35 mouse cellular contexts compared by ENCODE assay signal in the genomic region with DNA sequence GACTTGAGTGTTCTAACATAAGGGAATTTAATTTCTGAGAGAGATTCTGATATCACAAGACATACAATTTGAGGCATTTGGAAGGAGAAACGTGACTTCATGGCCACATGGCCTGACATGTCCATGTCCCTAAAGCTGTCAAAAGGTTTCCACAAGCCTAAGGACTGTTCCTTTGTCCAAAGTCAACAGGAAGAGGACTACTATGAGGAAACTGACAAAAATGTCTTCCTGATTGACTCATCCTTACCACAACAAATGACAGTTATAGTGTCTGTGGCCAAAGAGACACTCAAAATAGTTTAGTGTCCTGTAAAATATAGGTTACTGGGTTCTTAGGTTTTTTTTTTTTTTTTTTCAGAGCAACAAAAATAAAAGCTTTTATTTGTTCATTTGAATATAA. TPM values are rescaled to one million over a fixed set of nuclear protein-coding genes. Genes with fewer than 3 reads are reported as not detected.
DNase-seq lines count a peak whose midpoint lies in the region; ATAC-seq and TF ChIP-seq lines count a peak whose summit lies in the region.
"Had no signal": no experiment of that assay in that cellular context is flagged by ENCODE, and none has a peak within 500 bp of the region (broad histone marks: within the 10 kb centered on the region; RNA-seq: fewer than 3 reads in every experiment).

No protein-coding gene starts in this region.

- H3K79me2 ChIP-seq in C2C12 (ENCODE audit: control insufficient read depth, insufficient read depth): no peaks in the 10 kb centered on the region

- peak; percentile 45; the same call in 1 of the 2 replicates for ATAC-seq in liver, postnatal 0 days
- no peak for ATAC-seq in liver, embryonic 12.5 days
- peak; percentile 58; the same call in 1 of the 2 replicates for ATAC-seq in common myeloid progenitor, adult 5-6 weeks (replicated peaks; ENCODE audit: low read depth, poor library complexity, severe bottlenecking)
- ATAC-seq in megakaryocyte progenitor cell, adult 5-6 weeks (replicated peaks; ENCODE audit: poor library complexity): peak; percentile 98
- ATAC-seq in midbrain, postnatal 0 days (ENCODE audit: low FRiP score): no peak
- no peak for ATAC-seq in midbrain, embryonic 15.5 days (replicated peaks)
- ATAC-seq: CD4-positive, CD25-positive, alpha-beta regulatory T cell, adult 4 months; forebrain, embryonic 13.5 days; forebrain, embryonic 16.5 days; hindbrain, embryonic 16.5 days; intestine, embryonic 15.5 days; Patski had no signal

- peaks cover 5% of the 10 kb centered on the region; the same call in 1 of the 2 replicates for H3K4me1 ChIP-seq in liver, postnatal 0 days (ENCODE audit: insufficient read depth)
- no peaks in the 10 kb centered on the region for H3K4me1 ChIP-seq in liver, embryonic 12.5 days
- no peaks in the 10 kb centered on the region for H3K4me1 ChIP-seq in midbrain, postnatal 0 days (ENCODE audit: insufficient read depth, low read length)
- no peaks in the 10 kb centered on the region for H3K4me1 ChIP-seq in midbrain, embryonic 15.5 days
- H3K4me1 ChIP-seq: forebrain, embryonic 10.5 days; forebrain, embryonic 13.5 days; hindbrain, embryonic 10.5 days; hindbrain, embryonic 13.5 days; intestine, embryonic 15.5 days had no signal

- H3K79me3 ChIP-seq in C2C12 (ENCODE audit: low read depth): no peaks in the 10 kb centered on the region

- no peaks in the 10 kb centered on the region for H3K9me3 ChIP-seq in liver, postnatal 0 days (ENCODE audit: low read length)
- no peaks in the 10 kb centered on the region for H3K9me3 ChIP-seq in liver, embryonic 12.5 days (replicated peaks)
- H3K9me3 ChIP-seq in midbrain, postnatal 0 days (ENCODE audit: low read length): no peaks in the 10 kb centered on the region
- no peaks in the 10 kb centered on the region for H3K9me3 ChIP-seq in midbrain, embryonic 15.5 days
- H3K9me3 ChIP-seq: forebrain, embryonic 10.5 days; forebrain, embryonic 13.5 days; hindbrain, embryonic 10.5 days; hindbrain, embryonic 13.5 days; intestine, embryonic 15.5 days had no signal

- 45% methylated on average over 1 of the region's 1 CpGs for WGBS in liver, postnatal 0 days (ENCODE audit: insufficient replicate concordance)
- whole genome bisulfite sequencing in liver, embryonic 12.5 days (ENCODE audit: insufficient replicate concordance): 11% methylated on average over 1 of the region's 1 CpGs
- WGBS in midbrain, postnatal 0 days: 80% methylated on average over 1 of the region's 1 CpGs
- WGBS in midbrain, embryonic 15.5 days: 76% methylated on average over 1 of the region's 1 CpGs

- no peak overlapping the region for H3K27ac ChIP-seq in liver, postnatal 0 days (ENCODE audit: low read depth)
- H3K27ac ChIP-seq in liver, embryonic 12.5 days: no peak overlapping the region
- no peak overlapping the region for H3K27ac ChIP-seq in midbrain, postnatal 0 days (ENCODE audit: low read depth, low read length)
- no peak overlapping the region for H3K27ac ChIP-seq in midbrain, embryonic 15.5 days
- H3K27ac ChIP-seq: forebrain, embryonic 10.5 days; forebrain, embryonic 13.5 days; heart, adult 2 months; hindbrain, embryonic 10.5 days; hindbrain, embryonic 13.5 days; intestine, embryonic 15.5 days had no signal

- H3K27me3 ChIP-seq in liver, postnatal 0 days (ENCODE audit: insufficient read depth, low read length): no peaks in the 10 kb centered on the region
- H3K27me3 ChIP-seq in liver, embryonic 12.5 days (replicated peaks): no peaks in the 10 kb centered on the region
- no peaks in the 10 kb centered on the region for H3K27me3 ChIP-seq in C2C12 (ENCODE audit: control insufficient read depth, insufficient read depth, insufficient read length)
- no peaks in the 10 kb centered on the region for H3K27me3 ChIP-seq in midbrain, postnatal 0 days (ENCODE audit: insufficient read depth, low read length)
- no peaks in the 10 kb centered on the region for H3K27me3 ChIP-seq in midbrain, embryonic 15.5 days (replicated peaks)
- H3K27me3 ChIP-seq: forebrain, embryonic 13.5 days; hindbrain, embryonic 13.5 days; intestine, embryonic 15.5 days had no signal

- H3K36me3 ChIP-seq in liver, postnatal 0 days (replicated peaks; ENCODE audit: insufficient read depth, low read length): no peaks in the 10 kb centered on the region
- no peaks in the 10 kb centered on the region for H3K36me3 ChIP-seq in liver, embryonic 12.5 days
- no peaks in the 10 kb centered on the region for H3K36me3 ChIP-seq in C2C12 (ENCODE audit: control insufficient read depth, insufficient read depth)
- H3K36me3 ChIP-seq in midbrain, postnatal 0 days (ENCODE audit: insufficient read depth, low read length): no peaks in the 10 kb centered on the region
- no peaks in the 10 kb centered on the region for H3K36me3 ChIP-seq in midbrain, embryonic 15.5 days (replicated peaks)
- H3K36me3 ChIP-seq: forebrain, embryonic 10.5 days; hindbrain, embryonic 10.5 days; hindbrain, embryonic 13.5 days; intestine, embryonic 15.5 days had no signal

- no peak overlapping the region for H3K4me2 ChIP-seq in liver, postnatal 0 days (ENCODE audit: low read depth, low read length)
- no peak overlapping the region for H3K4me2 ChIP-seq in liver, embryonic 12.5 days
- no peak overlapping the region for H3K4me2 ChIP-seq in midbrain, postnatal 0 days (ENCODE audit: low read depth, low read length, poor library complexity, severe bottlenecking)
- no peak overlapping the region for H3K4me2 ChIP-seq in midbrain, embryonic 15.5 days
- H3K4me2 ChIP-seq: forebrain, embryonic 13.5 days; heart, embryonic 11.5 days; hindbrain, embryonic 13.5 days; intestine, embryonic 15.5 days had no signal

- no peak for TF ChIP-seq CTCF in liver, postnatal 0 days (IDR thresholded peaks at IDR 0.05; ENCODE audit: low read depth)
- TF ChIP-seq CTCF in C2C12 (IDR thresholded peaks at IDR 0.05; ENCODE audit: control insufficient read depth, insufficient read depth, insufficient read length): no peak
- TF ChIP-seq CTCF in midbrain, postnatal 0 days (IDR thresholded peaks at IDR 0.05): no peak

- TF ChIP-seq EP300 in liver, postnatal 0 days (IDR thresholded peaks at IDR 0.05; ENCODE audit: low read depth): no peak

- no peak for DNase-seq in liver, postnatal 0 days
- DNase-seq in midbrain, postnatal 0 days (ENCODE audit: low spot score): no peak
- DNase-seq in frontal cortex, postnatal 25 days (ENCODE audit: low spot score in 2 of 2): no peak
- DNase-seq: adrenal gland, postnatal 10 days; B cell, adult 2 months; cerebellum, adult 11 months; cerebellum, adult 2 months; cerebellum, postnatal 10 days; cerebellum, postnatal 36 days; gastrocnemius, postnatal 25 days; heart, adult 2 months; heart, postnatal 36 days had no signal

- no peak overlapping the region for H3K9ac ChIP-seq in liver, postnatal 0 days (replicated peaks)
- no peak overlapping the region for H3K9ac ChIP-seq in liver, embryonic 12.5 days
- no peak overlapping the region for H3K9ac ChIP-seq in midbrain, postnatal 0 days (replicated peaks; ENCODE audit: low read length, poor library complexity, severe bottlenecking)
- no peak overlapping the region for H3K9ac ChIP-seq in midbrain, embryonic 15.5 days
- H3K9ac ChIP-seq: forebrain, embryonic 13.5 days; hindbrain, embryonic 13.5 days; intestine, embryonic 15.5 days had no signal

- no peak overlapping the region for H3K4me3 ChIP-seq in liver, postnatal 0 days (ENCODE audit: low read depth, low read length)
- H3K4me3 ChIP-seq in liver, embryonic 12.5 days: no peak overlapping the region
- H3K4me3 ChIP-seq in C2C12 (ENCODE audit: insufficient read depth, poor library complexity, severe bottlenecking): no peak overlapping the region
- no peak overlapping the region for H3K4me3 ChIP-seq in midbrain, postnatal 0 days (ENCODE audit: low read depth, low read length)
- no peak overlapping the region for H3K4me3 ChIP-seq in midbrain, embryonic 15.5 days
- H3K4me3 ChIP-seq: forebrain, embryonic 10.5 days; forebrain, embryonic 13.5 days; heart, adult 2 months; hindbrain, embryonic 10.5 days; hindbrain, embryonic 13.5 days; intestine, embryonic 15.5 days had no signal

- no peak overlapping the region for H3ac ChIP-seq in C2C12 (ENCODE audit: control insufficient read depth, insufficient read length, low read depth)

RNA-seq across cellular contexts. Expression of a gene that starts 15.0 kb away (rescaled TPM):
- 34.0 and 35.9 TPM in 2 replicates for polyA plus RNA-seq in liver, postnatal 0 days (2015; fragmentation: Nextera tagmentation; extraction: Ambion mirVana)
- 12.3 and 13.8 TPM in 2 replicates for polyA plus RNA-seq in liver, embryonic 12.5 days (2016; fragmentation: Nextera tagmentation; extraction: Ambion mirVana)
- 0.04 TPM for polyA plus RNA-seq in C2C12 (2012; fragmentation: generic; extraction: Trizol)
- 0.69 TPM in 1 of 2 replicates, not detected in the other for total RNA-seq in common myeloid progenitor, adult 5-6 weeks (2017)
- total RNA-seq in megakaryocyte progenitor cell, adult 5-6 weeks (2015): 2.7 and 3.3 TPM in 2 replicates
- total RNA-seq in megakaryocyte progenitor cell, adult 5-6 weeks (2017): 0.57 and 1.4 TPM in 2 replicates
- not detected in 2 replicates for total RNA-seq in midbrain, postnatal 0 days (2014; rRNA removed)
- 0.28 and 0.36 TPM in 2 replicates for polyA plus RNA-seq in midbrain, postnatal 0 days (2015; fragmentation: Nextera tagmentation; extraction: Ambion mirVana)
- polyA plus RNA-seq in midbrain, embryonic 15.5 days (2015; fragmentation: Nextera tagmentation; extraction: Ambion mirVana): 0.45 and 0.77 TPM in 2 replicates
- polyA plus RNA-seq: Patski had no signal

RNA-seq across cellular contexts. Expression of a gene that starts 19.9 kb away (rescaled TPM):
- 0.08 and 0.27 TPM in 2 replicates for polyA plus RNA-seq in liver, postnatal 0 days (2015; fragmentation: Nextera tagmentation; extraction: Ambion mirVana)
- 0.17 TPM in 1 of 2 replicates, not detected in the other for polyA plus RNA-seq in liver, embryonic 12.5 days (2016; fragmentation: Nextera tagmentation; extraction: Ambion mirVana)
- polyA plus RNA-seq in C2C12 (2012; fragmentation: generic; extraction: Trizol): not detected
- not detected in 2 replicates for total RNA-seq in common myeloid progenitor, adult 5-6 weeks (2017)
- not detected in 2 replicates for total RNA-seq in megakaryocyte progenitor cell, adult 5-6 weeks (2015)
- not detected in 2 replicates for total RNA-seq in megakaryocyte progenitor cell, adult 5-6 weeks (2017)
- total RNA-seq in midbrain, postnatal 0 days (2014; rRNA removed): not detected in 2 replicates
- polyA plus RNA-seq in midbrain, postnatal 0 days (2015; fragmentation: Nextera tagmentation; extraction: Ambion mirVana): not detected in 2 replicates
- not detected in 2 replicates for polyA plus RNA-seq in midbrain, embryonic 15.5 days (2015; fragmentation: Nextera tagmentation; extraction: Ambion mirVana)
- total RNA-seq: adrenal gland, adult 18-20 months; adrenal gland, postnatal 10 days; adrenal gland, postnatal 4 days; ES-E14; gastrocnemius, adult 8-10 months; gastrocnemius, postnatal 25 days; heart, adult 2 months; heart, postnatal 36 days had no signal
- polyA plus RNA-seq: CD4-positive, CD25-positive, alpha-beta regulatory T cell, adult 4 months; cerebellum, adult 2 months; embryonic facial prominence, embryonic 11.5 days; forebrain, embryonic 10.5 days; forebrain, embryonic 13.5 days; forebrain, embryonic 16.5 days; gonadal fat pad, adult 2 months; heart, adult 2 months; heart, embryonic 11.5 days; heart, embryonic 14.5 days; heart, postnatal 0 days; hindbrain, embryonic 10.5 days; hindbrain, embryonic 13.5 days; hindbrain, embryonic 16.5 days; intestine, embryonic 15.5 days had no signal

RNA-seq across cellular contexts. Expression of a gene that starts 30.0 kb away (rescaled TPM):
- polyA plus RNA-seq in liver, postnatal 0 days (2015; fragmentation: Nextera tagmentation; extraction: Ambion mirVana): 36.9 and 38.8 TPM in 2 replicates
- polyA plus RNA-seq in liver, embryonic 12.5 days (2016; fragmentation: Nextera tagmentation; extraction: Ambion mirVana): 25.3 and 28.2 TPM in 2 replicates
- polyA plus RNA-seq in C2C12 (2012; fragmentation: generic; extraction: Trizol): 10.7 TPM
- total RNA-seq in common myeloid progenitor, adult 5-6 weeks (2017): 4.8 and 5.9 TPM in 2 replicates
- 11.2 and 12.3 TPM in 2 replicates for total RNA-seq in megakaryocyte progenitor cell, adult 5-6 weeks (2015)
- total RNA-seq in megakaryocyte progenitor cell, adult 5-6 weeks (2017): 6.0 and 6.7 TPM in 2 replicates
- total RNA-seq in midbrain, postnatal 0 days (2014; rRNA removed): 11.2 and 12.2 TPM in 2 replicates
- 22.6 and 23.4 TPM in 2 replicates for polyA plus RNA-seq in midbrain, postnatal 0 days (2015; fragmentation: Nextera tagmentation; extraction: Ambion mirVana)
- 23.8 and 25.2 TPM in 2 replicates for polyA plus RNA-seq in midbrain, embryonic 15.5 days (2015; fragmentation: Nextera tagmentation; extraction: Ambion mirVana)
- polyA plus RNA-seq: CD4-positive, CD25-positive, alpha-beta regulatory T cell, adult 4 months; Patski had no signal

Comparison
In these comparisons a context has a peak if more than half of its experiments do, and no peak if none do; other contexts are left out.
1. ATAC-seq: peak in liver, postnatal 0 days (single experiment), common myeloid progenitor, adult 5-6 weeks (single experiment) and megakaryocyte progenitor cell, adult 5-6 weeks (single experiment); none in liver, embryonic 12.5 days (single experiment), midbrain, postnatal 0 days (single experiment) and midbrain, embryonic 15.5 days (single experiment).